Mouse (Mus musculus) small intestine, adult 2 months (tissue): ENCODE data around the gene Pias1.

Source experiments
- CTCF ChIP-seq: fragments of 200-500 bp; IDR thresholded peaks from 2 replicates; pipeline ENCODE4 v1.5.1; 2012; ENCODE audit warnings: low read depth, mild to moderate bottlenecking, control low read depth, inconsistent platforms, low read length, moderate library complexity, mixed read lengths; ENCODE audit not compliant: insufficient replicate concordance, insufficient read length; ENCODE audit errors: extremely low read depth
- POLR2A ChIP-seq: fragments of 200-500 bp; IDR thresholded peaks from 2 replicates; pipeline ENCODE4 v1.6.1; 2012; ENCODE audit warnings: low read depth, mild to moderate bottlenecking, control low read depth, inconsistent platforms, low read length, moderate library complexity

GRCm38 (mm10) chr9:62952713-62953112 lies 35.0 kb downstream of the Pias1 start:
- TF ChIP-seq POLR2A (no peak), CTCF (no peak)
